Mouse (Mus musculus): Measurements from ENCODE around the gene Mto1.
"Not testable (repeated sequence)": the region's sequence is repeated elsewhere in the genome, so short reads cannot be mapped to it uniquely, and the experiment has no call there.

Mto1 gene

DNA sequence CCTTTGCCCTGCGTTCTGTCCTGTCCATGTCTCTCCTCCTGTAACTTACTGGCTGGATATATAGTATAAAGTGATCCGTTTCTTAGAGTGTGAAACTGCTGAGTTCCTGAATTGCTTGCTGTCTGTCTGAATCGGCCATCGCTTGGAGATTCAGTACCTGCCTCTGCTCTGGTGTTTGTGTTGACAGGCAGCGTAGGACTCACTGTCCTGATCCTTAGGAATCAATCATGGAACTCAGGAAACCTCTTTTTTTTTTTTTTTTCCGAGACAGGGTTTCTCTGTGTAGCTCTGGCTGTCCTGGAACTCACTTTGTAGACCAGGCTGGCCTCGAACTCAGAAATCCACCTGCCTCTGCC lies 58.7 kb downstream of the Mto1 start:
- no peak for DNase-seq

DNA sequence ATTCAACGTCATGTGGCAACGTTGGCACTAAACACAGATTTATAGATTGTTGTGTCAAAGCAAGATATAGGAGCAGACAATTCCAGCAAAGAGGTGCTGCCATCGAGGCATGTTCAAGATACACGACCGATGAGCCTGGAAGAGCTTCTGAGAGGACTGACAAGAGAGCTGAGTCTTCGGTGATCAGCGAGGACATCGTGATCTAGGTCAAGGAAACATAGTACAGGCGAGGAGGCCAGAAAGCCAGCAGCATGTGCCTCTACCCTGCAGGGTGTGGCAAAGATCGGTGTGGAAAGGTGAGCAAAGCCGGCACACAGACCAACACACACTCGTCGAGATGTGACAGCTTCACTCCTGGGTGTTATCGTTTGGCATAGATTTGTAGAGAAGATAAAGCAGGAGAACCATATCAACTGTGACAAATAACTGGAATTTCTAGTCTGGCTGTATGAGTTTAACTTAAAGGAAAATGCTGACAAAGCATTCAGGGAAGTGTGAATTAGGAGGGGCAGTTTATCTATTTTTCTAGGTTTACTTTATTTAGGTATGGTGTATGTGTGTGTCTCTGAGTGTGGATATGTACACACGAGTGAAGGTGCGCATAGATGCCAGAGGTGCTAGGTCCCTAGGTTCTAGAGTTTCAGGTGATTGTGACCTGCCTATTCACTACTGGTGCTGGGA lies 60.2 kb downstream of the Mto1 start:
- no peak for DNase-seq

DNA sequence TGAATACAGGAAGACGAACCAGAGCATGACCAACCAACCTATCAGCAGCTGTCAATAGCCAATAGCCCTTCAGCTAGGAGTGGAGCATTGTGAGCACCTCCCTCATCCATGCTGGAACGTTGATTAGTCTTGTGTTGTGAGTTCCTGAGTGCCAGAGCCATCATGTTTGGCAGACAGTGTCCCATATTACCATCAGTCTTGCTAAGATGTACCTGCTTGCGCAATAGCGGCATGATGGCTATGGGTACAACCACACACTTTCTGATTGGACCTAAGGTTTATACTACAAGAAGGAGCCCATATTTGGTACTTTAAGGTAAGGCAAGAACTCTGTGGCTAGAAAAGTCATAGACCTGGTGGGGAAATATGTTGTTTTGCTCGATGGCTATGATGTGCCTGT lies 63.7 kb downstream of the Mto1 start:
- no peak for DNase-seq

DNA sequence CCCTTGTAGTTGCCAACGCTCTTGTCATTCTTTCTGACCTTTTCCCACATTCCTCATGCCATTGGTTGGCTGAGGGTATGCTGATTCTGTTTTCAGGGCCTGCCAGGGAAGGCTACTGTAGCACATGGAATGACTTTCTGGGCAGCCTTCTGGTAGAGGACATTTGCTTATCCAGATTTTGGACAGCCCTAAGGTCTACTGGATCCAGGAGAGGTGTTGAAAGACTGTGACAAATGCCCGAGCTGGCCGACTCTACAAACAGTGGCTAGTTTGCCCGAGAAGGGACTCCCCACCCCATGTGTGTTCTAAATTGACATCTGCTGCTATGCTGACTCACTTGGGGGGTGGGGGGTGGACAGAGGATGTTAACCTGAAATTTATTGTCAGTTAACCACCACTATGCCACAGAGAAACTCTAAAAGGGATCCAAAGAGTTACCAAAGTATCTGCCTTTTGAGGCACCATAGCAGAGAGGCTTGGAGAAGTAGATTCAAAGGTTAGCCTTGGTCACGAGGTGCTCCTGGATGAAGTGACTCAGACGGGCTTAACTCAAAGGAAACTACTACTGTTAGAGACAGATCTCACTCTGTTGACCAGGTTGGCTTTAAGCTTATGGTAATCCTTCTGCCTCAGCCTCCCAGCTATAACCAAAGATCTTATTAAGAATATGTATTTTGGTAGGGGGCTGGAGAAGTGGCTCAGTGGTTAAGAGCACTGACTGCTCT lies 65.9 kb downstream of the Mto1 start:
- DNase-seq: no peak

DNA sequence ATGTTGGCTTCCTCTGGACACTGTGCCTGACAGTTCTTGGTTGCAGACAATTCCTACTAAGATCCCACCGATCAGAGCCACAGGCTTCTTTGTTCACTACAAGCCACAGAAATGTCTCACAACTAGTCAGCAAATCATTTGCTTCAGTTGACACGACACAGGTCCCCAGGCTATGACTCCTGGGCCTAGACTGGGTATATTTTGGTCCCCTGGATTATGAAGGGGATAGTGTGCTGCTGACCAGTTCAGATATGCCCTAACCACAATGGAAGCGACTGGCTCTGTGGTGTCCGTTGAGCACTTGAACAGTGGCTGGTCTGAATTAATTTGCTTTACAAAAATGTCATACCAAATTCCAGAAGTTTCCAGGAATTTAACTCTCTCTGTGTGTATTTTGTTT lies 66.7 kb downstream of the Mto1 start:
- no peak for DNase-seq

DNA sequence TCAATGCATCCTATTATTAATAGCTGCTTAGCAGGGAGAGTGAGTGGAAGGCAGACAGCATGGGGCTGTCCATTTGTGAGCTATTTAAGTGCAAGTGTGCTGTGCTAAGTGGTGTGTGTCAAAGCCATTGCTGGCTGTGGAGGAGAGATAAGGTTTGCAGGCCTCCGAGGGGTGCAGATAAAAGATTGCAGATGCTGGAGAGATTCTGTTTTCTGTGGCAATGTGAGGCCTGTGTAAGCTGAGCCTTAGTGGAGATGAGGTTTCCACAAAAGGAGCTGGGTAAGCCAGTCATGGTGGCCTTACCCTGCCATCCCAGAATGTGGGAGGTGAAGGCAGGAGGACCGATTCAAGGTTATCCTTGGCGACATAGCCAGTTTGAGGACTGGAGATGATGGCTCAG lies 68.1 kb downstream of the Mto1 start:
- no peak for DNase-seq

DNA sequence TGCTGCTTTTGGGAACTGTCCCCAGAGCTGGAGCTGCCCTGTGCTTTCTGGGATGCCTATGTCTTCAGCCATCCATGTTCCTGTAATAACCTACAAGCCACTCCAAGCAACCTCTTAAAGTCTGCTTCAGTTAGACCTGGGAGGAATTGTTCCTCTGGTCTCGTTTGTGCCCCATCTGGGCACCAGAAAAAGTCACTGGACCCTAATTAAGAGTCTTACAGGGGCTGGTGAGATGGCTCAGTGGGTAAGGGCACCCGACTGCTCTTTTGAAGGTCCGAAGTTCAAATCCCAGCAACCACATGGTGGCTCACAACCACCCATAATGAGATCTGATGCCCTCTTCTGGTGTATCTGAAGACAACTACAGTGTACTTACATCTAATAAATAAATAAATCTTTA lies 69.2 kb downstream of the Mto1 start:
- DNase-seq: not testable (repeated sequence)

DNA sequence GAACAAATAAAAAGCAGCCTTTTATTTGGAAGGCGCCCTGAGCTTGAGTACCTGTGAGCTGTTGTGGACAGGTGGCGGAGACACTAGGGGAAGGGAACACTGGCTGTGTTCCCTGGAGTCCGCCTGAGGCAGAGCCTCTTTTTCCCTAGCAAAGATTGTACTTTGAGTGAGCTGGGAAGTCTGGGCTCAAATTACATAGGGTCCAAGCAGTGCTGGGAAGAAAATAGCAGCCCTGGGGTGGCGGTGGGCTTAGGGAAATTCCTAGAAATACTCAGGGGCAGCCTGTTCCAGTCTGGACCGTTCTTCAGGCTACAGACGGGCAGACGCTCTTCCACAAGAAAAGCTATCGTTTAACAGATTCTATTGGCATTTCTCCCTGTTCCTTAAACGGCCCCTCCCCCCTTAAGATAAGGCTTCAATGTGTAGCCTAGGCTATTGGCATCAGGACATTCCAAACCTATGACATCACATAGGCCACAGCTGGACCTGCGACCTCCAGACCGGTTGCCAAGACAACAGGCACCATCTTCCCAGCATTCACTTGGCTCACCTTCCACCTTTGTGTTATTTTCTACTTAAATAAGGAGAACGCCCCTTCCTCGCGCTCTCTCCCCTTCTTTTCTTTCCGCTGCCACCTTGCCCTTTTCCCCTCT lies 72.2 kb downstream of the Mto1 start:
- DNase-seq: no peak

DNA sequence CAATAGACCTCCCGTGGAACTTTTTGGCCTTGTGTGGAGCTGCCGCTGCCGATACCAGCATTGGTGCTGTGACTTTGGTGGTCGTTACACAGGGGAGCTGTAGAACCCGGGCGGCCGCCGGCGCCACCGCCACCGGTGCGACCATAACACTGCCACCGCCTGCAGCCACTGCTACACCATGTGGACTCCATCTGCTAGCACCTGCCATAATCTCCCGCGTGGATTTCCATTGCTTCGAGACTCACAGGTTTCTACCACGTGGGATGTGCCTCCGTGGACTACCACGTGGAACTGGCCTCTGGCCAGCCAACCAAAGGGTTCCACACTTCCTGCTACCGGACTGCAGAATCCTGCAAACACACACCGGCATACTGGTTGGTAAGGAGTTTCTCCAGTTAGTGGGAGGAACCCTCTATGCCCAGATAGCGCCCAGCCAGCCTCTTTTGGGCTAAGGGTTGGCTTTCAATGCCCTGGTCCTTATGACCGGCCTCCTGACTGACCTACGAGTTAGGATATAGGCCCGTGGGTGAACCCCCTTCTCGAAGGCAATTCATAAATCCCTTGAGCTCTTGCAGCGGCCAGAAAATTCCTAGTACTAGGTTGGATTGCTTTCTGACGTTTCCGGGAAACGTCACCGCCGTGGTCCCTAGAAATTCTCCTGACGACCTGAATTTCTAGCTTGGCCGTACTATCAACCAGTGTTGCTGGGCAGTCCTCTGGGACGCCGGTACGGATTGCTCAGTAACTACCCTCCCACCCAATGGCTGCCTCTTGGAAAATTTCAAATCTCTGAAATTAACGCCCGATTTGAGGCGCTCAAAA lies 73.0 kb downstream of the Mto1 start:
- DNase-seq: peak; percentile 57

DNA sequence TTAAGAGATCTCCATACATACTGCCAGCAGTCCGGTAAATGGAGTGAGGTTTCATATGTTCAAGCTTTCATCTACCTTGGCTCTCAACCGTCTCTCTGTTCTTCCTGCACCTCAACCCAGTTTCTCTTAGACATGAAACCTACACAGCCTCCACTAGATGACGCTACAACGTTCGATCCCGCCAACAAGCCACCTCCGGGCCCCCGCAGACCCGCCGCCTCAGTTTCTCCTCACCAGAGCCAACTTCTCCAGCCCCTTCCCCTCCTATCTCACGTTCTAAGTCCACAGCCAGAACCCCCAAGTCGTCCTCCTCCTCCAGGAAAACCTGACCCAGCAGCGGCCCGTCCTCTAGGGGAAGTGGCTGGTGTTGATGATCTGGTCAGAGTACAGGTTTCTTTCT lies 73.7 kb downstream of the Mto1 start:
- DNase-seq: no peak

Data from cerebellum, adult 9-11 months (tissue).